Mouse (Mus musculus) heart, postnatal 10 days (tissue): Measurements from ENCODE around the gene Tex46. TPM values are rescaled to one million over a fixed set of nuclear protein-coding genes. Genes with fewer than 3 reads are reported as not detected.

Experiments
- DNase-seq, 2 experiments: peaks; one replicate each; pipeline ENCODE4 v3.0.0; 2021
- intact Hi-C: fragments of 180-260 bp; cut with DNase I; formaldehyde crosslinking; loops from one replicate; pipeline ENCODE4 v1.15.1; 2025
- total RNA-seq, 2 experiments: library from RNA; stranded (reverse); gene quantifications; 2 replicates each; pipeline ENCODE4 v1.2.3; 2021

Gene Tex46
- total RNA-seq, 2 experiments from 2014 or later = not detected

DNA sequence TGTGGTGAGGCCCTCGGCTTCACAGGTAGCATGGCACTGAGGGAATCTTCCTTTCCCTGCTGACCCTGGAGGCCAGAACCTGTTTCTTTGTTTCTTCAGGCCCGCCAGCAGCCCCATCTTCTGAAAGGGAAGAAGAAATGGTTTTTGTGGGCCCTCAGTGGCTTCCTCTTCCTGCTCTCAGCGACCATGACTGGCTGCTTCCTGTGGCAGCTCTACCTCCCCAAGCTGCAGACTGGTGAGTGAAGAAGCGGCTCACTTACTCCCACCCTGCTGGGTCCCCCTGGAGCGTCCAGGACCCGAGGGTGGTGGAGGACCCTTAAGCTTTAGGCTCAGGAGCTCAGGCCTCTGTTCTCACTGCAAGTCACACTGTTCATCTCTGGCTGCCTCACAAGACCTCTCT, 16.4 kb downstream of the Tex46 start:
- intact Hi-C loops = loop anchor here (10.0 kb wide), 1 partner anchor 372 kb away; no protein-coding TSS in a partner anchor

DNA sequence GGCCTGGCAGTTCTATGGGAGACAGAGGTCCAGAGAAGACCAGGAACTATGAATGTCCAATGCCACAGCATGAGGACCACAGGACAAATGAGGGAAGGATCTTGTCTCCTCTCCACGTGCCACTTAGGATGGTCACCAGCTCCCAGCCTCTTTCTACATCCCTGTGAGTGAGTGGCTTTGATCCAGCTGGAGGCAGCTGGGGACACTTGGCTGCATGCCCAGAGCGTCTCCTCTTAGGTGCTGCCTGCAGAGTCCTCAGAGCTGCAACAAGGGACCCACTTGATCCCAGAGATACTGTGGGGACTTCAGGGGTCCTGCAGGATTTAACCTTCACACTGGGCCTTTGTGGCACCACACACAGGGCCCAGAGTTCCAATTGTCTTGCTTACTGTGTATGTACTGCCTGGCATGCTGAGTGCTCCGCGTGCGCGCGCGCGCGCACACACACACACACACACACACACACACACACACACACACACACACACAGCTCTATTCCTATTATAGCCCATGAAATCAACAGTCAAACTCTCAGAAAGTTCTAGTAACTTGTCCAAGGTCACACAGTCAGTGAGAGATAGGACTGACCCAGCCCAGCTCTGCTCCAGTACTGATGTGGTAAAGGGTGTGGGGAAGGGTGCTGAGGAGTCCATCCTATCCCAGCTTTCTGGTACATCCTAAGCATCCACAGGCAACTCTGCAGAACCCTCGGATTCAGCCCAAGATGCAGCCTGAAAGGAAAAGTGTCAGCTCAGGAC, 21.2 kb downstream of the Tex46 start:
- intact Hi-C loops = no loop called here
- peak; percentile 77 to 81 for DNase-seq

More for the DNA sequence above, 16.4 kb downstream of the Tex46 start:
- DNase-seq = no peak

DNA sequence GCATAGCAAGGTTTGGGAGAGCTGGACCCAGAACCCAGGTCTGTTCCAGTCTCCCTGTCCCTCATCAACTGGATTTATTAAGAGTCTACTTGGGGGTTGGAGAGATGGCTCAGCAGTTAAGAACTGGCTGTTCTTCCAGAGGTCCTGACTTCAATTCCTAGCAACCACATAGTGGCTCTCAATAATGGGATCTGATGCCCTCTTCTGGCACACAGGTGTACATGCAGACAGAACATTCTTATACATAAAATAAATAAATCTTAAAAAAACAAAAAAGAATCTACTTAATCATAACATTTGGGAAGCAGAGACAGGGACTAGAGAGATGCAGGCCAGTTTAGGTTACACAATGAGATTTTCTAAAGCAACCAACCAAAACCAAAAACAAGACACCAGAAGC, 25.8 kb downstream of the Tex46 start:
- intact Hi-C loops = no loop called here

DNA sequence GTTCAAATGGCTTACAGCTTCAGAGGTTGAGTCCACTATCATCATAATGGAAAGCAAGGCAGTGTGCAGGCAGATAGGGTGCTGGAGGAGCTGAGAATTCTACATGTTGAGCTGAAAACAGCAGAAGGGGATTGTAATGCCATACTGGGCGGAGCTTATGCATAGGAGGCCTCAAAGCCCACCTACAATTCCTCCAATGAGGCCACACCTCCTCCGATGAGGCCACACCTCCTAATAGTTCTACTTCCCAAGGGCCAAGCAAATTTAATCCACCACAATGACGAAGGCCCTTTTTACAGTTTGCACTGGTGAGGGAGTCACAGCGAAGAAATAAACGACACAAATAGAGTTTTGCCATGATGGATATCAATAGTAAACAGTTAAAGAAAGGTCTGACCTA, 26.3 kb downstream of the Tex46 start:
- DNase-seq = no peak
- intact Hi-C loops = no loop called here

More for the DNA sequence above, 25.8 kb downstream of the Tex46 start:
- no peak for DNase-seq

DNA sequence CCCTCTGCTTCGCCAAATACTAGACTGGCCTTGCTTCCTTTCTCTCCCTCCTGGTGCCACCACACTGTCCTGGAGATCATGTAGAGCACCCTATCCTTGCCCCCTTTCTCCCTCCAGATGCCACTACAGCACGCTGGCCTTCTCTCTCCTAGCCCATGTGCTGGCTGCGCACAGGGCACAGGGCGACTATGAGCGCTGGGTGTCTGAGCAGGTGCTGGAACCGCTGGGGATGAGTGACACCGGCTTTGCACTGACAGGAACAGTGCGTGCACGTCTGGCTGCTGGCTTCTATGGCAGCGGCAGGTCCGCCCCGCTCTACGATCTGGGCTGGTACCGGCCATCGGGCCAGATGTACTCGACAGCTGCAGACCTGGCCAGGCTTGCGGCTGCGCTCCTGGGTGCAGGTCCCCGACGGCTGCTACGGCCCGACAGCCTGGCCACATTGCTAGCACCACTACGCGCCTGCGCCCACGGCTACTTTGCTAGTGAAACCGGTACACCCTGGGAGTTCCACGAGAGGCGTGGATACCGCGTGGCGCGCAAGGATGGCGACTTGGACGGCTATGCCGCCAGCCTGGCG, 26.8 kb downstream of the Tex46 start:
- intact Hi-C loops = no loop called here
- no peak for DNase-seq

DNA sequence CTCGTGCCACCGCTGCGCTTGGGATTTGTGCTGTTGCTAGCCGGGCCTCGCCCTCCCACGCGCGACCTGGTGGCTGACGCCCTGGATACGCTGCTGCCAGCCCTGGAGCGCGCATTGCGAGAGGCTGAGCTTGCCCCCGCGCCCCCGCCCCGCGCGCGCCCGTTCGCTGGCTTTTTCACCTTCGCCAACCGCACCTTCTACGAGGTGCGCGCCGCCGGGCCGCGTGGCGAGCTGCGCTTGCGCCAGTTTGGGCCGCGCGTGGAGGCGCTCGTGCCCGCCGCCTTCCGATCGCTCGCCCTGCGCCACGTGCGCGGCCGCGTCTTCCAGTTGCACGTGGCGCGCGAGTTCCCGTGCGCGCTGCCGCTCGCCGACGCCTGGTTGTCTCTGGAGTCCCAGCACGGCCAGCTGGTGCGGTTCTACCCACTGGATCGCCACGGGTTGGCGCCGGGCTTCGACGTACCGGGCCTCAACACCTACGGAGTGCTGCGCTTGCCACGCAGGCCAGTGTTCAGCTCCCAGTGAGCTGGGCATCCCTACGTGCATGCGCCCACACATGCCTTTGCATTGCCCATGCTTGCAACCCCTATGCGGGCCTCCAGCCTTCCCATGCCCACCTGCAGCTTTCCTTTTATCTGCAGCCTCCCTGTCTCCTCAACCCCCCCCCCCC, 27.5 kb downstream of the Tex46 start:
- peak in 1 of 2 experiments; percentile 30 for DNase-seq
- intact Hi-C loops = no loop called here

DNA sequence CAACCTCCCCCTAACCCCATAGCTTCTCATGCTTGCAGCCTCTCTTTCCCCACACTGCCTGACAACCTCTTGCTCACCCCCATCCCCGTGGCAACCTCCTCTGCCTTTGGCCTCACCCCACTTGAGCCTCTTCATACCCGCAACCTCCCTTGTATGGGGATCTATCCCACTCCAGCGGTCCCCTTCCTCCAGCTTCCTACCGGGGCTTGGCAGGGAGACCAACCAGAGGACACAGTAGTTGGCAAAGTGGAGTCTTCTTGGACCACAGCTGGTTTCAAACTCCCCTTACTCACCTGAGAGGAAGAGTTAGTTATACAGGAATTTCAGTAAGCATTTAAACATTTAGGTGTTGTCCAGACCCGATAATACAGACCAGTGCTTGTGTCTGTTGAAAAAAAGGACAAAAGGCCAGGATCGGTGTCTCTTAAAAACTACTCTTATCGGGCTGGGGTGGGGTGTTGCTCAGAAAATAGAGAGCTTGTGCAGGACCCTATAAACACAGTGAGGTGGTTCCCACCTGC, 28.1 kb downstream of the Tex46 start:
- DNase-seq = no peak
- intact Hi-C loops = no loop called here

DNA sequence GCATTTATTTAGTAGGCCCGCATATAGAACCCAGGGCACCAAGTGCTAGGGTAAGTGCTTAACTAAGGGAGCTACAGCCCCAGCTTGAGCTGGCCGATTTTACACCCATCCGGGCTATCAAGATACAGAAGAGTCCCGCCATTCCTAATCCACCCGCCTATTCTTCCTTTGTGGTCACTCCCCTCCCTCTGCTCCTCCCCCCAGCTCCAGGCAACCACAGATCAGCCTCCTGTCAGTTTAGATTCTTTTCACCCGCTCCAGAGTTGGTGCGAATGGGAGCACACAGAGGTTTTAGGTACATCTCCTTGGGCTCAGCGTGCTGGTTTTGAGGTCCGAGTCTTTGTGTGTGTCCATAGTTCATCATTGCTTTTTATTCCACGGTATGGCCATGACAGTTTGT, 28.7 kb downstream of the Tex46 start:
- intact Hi-C loops = no loop called here

DNA sequence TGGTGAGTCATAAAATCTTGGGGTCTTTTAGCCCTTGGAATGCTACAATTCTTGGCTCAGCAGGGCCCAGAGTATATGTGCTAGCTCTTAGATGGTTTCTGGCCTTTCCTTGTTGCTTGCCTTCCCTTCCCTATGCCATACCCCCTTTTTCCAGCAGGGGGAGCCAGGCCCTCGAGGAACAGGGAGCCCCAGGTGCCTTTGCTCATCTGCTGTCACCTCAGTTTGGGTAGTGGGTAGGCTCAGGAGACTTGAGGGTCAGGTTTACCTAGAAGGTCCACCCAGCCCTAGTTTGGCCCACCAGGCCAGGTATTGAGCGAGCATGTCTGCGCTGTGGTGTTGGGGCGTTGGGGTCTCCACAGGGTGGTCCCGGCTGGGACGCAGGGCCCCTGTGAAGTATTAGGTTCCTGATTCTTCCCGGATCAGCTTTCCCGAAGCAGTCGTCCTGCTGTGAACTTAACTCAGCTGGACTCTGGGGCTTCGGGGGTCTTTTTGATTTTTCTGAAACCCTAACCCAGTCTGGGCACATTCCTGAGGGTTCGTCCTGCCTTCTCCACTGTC, 38.8 kb downstream of the Tex46 start:
- intact Hi-C loops = loop anchor here (1.0 kb wide), 1 partner anchor 423 kb away; no protein-coding TSS in a partner anchor

More for the DNA sequence above, 28.7 kb downstream of the Tex46 start:
- no peak for DNase-seq

DNA sequence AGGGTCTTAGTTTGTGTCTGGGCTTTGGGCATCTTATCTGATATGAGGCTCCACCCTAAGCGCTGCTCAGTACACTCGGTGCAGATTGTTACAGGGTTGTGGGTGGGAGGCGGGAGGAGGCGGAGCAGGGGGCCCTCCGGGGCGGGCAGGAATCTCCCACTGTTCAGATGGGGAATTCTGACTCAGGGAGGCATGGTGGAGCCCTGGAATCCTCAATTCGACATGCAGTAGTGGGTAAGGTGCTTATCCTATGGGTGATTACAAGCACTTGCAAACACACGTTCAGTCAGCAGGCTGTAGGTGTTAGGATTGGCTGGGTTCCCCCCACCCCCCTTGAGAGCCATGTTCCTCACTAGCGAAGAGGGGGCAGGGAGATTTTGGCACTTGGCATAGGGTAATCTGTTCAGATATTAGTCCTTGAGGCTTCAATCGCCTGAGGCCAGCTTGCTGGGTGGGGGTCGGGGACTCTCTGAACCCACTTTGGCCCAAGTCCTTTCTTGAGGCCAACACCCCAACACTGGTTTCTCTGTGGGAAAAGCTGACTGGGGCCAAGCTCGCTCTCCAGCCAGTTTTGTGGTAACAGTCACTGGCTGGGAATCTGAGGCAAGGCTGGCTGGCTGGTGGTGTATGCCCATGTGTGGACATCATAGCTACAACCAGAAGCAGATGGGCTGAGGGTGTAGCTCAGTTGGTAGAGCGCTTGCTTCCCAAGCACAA, 39.4 kb downstream of the Tex46 start:
- peak in 1 of 2 experiments; percentile 13 for DNase-seq
- intact Hi-C loops = loop anchor here (1.0 kb wide), 1 partner anchor 423 kb away; no protein-coding TSS in a partner anchor

More for the DNA sequence above, 38.8 kb downstream of the Tex46 start:
- peak; percentile 75 to 89 for DNase-seq

DNA sequence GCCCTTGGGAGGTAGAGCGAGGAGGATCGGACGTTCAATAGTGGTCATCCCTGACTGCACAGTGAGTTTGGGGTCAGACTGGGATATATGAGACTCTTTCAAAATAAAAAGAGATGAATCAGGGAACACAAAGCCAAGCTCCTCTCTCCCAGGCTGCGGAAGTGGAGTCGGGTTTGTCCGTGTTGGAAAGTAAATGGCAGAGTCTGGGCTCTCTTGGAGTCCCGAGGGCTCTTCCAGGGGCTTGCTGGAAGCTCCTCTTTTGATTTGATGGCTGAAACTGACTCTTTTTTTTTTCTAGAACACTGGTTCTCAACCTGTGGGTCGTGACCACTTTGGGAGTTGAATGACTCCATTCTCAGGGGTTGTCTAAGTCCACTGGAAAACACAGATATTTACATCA, 40.0 kb downstream of the Tex46 start:
- intact Hi-C loops = no loop called here
- no peak for DNase-seq

DNA sequence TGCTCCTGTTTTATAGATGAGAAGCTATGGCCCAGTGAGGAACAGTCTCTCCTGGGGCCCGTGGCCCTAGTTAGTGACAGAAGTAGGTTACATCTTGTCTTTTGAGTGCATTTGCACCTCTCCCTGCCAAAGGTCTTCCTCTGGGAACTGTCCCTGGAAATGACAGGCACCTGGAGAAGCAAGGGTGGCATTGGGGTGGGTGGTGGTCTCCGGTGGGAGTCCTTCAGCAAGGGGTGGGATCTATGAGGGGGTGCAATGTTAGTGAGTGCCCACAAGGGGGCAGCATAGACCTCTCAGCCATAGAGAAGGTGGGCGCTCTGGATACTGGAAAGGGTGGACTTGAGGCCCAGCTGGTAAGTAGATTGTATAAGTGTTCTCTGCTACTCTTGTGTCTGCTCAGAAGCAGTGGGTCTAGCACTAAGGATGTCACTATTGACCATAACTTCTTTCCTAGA, 41.1 kb downstream of the Tex46 start:
- DNase-seq = peak in 1 of 2 experiments; percentile 44
- intact Hi-C loops = no loop called here

DNA sequence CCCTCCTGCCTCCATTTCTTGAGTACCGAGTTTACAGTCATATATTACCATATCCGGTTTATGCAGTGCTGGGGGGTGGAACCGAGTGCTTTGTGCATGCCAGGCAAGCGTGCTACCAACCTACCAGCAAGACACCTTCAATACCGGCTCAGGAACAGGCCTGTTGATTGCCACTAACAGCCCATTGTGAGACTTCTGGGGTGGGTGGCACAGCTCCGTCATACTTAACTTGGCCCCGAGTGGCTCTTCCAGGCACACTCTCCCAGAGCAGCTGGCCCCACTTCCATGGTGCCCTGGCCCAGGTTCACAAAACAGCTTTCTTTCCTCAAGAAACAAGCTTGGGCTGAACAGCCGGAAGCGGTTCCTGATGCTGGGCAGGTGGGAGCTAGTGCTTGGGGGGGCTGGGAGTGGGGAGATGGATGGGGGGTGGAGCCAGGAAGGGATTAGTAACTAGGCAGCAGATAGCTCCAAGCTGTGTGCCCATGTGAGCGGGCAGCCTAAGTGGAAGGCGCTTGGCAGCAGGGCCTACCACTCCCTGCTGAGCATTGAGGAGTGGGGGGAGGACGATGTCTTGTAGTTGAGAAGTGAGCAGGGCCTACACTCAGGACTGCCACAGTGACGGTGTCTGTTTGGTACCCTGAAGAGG, 41.8 kb downstream of the Tex46 start:
- DNase-seq = no peak
- intact Hi-C loops = no loop called here

DNA sequence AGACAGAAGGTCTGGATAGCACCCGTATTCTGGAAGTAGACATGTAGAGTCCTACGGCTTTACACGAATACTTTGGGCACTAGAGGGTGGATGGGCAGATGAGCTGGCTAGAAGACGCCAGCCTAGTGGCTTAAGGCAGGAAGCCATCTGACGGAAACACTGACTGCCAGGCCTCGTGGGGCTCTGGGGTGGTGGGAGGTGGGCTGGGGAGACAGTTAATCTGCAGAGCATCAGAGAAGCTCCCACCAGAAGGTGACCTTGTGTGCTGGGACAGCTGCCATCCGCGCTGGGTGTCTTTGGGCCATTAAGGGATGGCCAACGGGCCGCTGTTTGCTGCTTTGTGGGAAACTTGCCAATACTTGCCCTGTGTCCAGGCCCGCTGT, 42.3 kb downstream of the Tex46 start:
- no peak for DNase-seq
- intact Hi-C loops = no loop called here

DNA sequence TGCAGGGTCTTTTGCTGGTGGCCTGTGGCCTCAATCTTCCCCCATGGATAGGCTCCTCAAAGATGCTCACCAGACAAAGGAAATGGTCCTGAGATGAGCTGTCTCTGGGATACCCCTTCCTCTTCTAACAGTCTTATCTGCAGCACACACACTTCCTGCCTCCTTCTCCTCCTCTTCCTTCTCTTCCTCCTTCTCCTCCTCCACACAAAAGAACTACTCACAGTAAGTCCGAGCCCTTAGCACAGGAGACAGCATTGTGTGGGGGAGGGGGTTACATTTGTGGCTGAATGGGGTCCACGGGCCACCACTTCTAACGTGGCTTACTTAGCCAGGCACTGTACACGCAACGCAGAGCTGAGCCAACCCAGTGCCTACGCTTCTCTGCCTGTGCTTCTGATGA, 42.8 kb downstream of the Tex46 start:
- no peak for DNase-seq
- intact Hi-C loops = no loop called here

DNA sequence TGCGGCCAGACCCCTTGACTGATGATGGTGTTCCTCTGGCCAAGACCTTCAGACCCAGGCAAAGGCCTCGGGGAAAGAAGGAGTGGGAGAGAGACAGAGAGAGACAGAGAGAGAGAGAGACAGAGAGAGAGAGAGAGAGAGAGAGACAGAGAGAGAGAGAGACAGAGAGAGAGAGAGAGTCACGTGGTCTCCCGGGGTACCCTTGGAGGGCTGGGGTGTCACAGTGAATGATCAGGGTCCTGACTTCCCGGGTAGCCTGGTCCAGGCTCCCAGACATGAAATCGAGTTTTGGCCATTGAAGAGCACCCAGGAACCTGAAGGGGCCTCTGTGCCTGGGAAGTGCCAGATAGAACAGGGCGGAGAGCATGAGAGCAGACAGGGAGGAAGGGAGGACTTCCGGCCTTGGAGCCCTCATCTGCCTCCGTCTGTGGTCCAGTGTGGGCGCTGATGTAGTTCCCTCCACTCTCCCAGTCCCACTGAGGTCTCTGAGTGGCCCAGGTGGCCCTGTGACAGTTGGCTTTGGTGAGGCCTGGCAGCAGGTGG, 43.5 kb downstream of the Tex46 start:
- intact Hi-C loops = no loop called here
- DNase-seq = no peak

DNA sequence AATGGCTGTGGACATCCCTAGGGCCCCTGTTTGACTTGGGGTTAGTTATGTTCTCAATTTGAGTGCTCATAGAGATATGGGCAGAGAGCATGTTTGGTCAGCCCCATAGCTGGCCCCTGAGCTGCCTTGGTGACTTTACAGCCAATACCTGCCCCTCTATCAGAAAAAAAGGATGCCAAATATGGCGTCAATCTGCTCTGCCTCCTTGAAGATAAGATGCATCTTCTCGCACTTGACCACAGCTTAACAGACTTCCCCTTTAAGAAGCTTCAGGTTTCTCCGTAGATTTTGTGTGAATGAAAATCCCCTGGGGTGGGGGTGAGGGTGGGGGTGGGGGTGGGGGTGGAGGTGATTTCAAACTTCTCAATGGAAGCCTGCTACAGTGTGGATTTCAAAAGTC, 47.7 kb downstream of the Tex46 start:
- intact Hi-C loops = no loop called here

More for the DNA sequence above, 47.7 kb downstream of the Tex46 start:
- DNase-seq = no peak
